Mouse (Mus musculus) gastrocnemius, postnatal 36 days (tissue): ENCODE results near the gene Asb3. TPM values are rescaled to one million over a fixed set of nuclear protein-coding genes. Genes with fewer than 3 reads are reported as not detected.
"Not testable (repeated sequence)": the region's sequence is repeated elsewhere in the genome, so short reads cannot be mapped to it uniquely, and the experiment has no call there.

ENCODE experiments used
- DNase-seq, 2 experiments: peaks; one replicate each; pipeline ENCODE4 v3.0.0; 2022
- intact Hi-C: fragments of 180-260 bp; cut with DNase I; formaldehyde crosslinking; loops from one replicate; pipeline ENCODE4 v1.15.1; 2025
- total RNA-seq, 2 experiments: library from RNA; stranded (reverse); gene quantifications; 2 replicates each; pipeline ENCODE4 v1.2.3; 2021

Gene Asb3
- total RNA-seq, 2 experiments from 2014 or later: 5.5 to 6.7 TPM

DNA sequence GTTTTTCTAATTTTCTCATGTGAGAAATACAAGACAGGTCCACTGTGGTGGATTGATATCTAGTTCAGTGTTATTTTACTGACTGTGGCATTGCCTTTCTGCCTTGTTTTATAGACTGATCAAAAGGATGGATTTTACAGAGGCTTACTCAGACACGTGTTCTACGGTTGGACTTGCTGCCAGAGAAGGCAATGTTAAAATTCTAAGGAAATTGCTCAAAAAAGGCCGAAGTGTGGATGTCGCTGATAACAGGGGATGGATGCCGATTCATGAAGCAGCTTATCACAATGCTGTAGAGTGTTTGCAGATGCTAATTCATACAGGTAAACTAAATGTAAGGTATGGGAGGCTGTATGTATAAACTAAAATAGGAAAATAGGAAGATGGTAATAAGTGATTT, 113.0 kb downstream of the Asb3 start:
- DNase-seq: no peak
- intact Hi-C loops: no loop called here

DNA sequence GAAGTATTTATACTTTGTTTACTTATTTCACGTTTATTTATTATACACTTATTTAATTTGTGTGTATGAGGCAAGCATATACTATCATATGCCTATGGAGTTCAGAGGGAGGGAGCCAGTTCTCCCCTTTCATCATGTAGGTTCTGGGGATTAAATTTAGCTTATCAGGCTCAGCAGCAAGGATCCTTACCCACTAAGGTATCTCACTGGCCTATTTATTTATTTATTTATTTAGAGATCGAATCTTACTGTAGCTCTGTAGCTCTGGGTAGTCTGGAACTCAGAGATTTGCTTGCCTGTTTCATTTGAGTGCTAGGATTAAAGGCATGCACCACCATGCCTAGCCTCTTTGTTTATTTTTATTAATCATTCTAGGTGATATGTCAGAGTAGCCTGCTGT, 113.5 kb downstream of the Asb3 start:
- intact Hi-C loops: no loop called here
- no peak for DNase-seq

DNA sequence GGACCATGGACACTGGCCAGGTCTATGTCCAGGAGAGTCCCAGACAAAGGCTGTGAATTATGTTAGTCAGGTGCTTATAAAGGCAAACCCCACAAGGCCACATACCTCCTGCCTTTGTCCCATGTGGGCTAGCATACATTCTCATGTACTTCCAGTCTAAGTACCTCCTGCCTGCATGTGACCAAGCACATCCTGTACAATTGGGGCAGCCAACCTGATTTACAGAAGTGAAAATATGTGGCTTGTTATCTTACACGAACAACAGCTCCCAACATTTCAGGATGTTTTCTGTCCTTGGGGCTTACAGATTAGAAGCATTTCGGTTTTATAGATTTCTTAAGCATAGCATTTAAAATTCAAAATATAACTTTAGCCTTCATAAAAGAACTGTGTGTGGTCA, 114.8 kb downstream of the Asb3 start:
- intact Hi-C loops: no loop called here
- DNase-seq: no peak

DNA sequence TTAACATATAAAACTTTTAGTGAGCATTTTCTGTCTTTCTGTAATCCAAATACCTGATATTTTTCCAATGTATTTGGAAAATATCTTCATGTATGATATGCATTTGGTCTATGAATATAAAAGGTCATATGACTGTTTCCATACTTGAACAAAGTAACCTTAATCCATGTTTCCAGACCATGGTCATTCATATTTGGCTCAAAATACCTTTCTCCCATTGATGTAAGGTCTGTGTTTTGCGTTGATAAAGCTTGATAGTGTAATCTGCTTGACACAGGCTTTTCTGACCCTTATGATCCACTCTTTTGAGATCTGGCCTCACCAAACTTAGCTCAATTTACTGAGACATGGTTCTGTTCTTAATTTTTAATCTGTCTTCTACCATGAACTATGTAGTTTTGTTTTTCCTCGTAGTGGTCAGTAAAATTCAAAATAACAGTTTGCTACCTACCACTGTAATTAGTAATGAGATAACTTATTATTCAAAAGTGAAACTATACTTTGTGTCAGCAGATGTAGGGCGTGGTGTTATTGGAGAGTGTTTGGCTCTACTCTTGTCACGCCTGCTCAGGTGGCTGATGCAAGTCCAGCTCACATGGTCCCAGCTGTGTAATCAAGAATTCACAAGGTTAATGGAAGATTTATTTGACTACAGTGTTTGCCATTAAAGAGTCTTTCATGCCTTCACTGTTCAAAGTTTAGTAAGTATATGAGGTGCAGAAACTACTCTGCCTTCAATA, 116.1 kb downstream of the Asb3 start:
- DNase-seq: no peak
- intact Hi-C loops: no loop called here

DNA sequence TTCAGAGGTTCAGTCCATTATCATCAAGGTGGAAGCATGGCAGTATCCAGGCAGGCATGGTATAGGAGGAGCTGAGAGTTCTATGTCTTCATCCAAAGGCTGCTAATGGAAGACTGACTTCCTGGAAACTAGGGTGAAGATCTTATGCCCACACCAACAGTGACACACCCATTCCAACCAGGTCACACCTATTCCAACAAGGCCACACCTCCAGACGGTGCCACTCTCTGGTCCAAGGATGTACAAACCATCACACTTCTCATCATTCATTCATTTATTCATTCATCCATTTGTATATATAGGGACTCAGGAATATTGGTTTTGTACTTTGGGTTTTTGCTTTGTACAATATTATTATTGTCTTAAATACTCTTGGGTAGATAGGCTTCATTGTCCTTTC, 124.5 kb downstream of the Asb3 start:
- intact Hi-C loops, DNase-seq: not testable (repeated sequence)

DNA sequence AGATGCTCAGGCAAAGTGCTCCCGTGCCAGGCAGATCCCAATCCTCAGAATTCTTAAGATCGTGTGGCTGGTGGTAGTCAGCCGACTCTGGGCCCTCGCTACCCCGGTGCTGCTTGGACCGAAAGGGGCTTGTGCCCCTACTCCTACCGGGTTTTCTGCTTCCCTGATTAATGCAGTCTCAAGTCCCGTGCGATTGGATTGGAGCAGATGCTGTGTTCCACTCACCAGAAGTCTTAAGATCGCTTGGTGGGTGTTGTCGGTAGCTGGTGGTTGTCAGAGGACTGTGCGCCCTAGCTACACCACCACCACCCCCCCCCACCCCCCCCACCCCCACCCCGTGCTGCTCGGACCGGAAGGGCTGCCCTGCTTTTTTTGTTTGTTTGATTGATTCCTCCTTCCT, 132.2 kb downstream of the Asb3 start:
- intact Hi-C loops: not testable (repeated sequence)

DNA sequence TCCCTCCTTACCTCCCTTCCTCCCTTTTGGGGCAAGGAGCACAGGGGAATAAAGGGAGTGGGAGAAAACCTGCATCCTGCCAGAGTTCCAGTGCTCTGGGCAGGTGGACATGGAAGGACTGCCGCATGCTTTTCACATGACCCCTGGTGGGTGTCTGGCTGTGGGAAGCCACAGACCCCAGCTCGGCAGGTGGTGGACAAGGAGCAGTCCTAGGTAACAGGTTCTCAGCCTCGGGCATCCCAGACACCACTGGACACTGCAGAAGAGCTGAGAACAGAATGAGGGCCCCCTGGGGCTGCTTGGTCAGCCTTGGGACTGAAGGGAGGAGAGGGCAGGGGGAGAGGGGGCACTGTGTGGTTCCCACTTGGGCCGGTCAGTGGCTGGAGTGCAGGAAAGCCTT, 149.7 kb downstream of the Asb3 start:
- DNase-seq: no peak
- intact Hi-C loops: no loop called here

More for the DNA sequence above, 132.2 kb downstream of the Asb3 start:
- not testable (repeated sequence) for DNase-seq

DNA sequence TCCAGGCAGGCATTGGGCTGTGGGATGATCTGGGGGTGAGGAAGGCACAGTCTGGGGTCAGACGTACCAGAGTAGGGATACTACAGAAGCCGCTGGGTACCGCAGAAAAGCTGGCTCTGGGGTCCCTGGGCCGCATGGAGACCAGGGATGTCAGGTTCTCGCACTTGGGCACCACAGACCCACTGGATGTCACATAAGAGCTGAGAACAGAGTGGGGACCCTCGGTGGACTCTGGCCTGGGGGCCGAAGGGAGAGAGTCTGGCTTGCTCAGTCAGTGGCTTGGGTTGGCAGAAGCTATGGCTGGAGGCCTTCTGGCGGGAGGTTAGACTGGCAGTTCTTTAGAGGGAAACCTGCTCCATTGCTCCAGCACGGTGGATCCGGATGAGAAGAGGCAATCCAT, 204.8 kb downstream of the Asb3 start:
- no peak for DNase-seq

DNA sequence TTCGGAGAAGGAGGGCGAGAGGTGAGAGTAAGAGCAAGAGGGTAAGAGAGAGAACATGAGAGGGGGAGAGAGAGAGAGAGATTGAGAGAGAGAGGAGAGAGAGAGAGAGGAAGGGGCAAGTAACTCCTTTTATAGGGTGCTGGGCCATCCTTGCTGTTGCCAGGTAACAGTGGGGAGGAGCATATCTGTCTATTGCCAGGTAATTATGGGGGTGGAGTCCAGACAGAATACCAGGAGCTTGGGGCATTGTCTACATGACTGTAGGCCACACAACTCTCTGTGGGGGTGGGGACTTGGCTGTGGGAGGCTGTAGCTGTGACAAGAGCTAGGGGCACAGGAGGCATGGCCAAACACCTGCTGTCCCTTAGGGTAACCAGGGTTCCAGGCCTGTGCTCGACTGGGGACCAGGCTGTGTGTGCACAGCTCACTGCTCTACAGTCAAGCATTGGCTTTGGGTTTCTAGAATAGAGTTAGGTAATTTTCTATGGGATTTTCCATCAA, 205.3 kb downstream of the Asb3 start:
- DNase-seq: no peak
- intact Hi-C loops: no loop called here

More for the DNA sequence above, 204.8 kb downstream of the Asb3 start:
- intact Hi-C loops: no loop called here

DNA sequence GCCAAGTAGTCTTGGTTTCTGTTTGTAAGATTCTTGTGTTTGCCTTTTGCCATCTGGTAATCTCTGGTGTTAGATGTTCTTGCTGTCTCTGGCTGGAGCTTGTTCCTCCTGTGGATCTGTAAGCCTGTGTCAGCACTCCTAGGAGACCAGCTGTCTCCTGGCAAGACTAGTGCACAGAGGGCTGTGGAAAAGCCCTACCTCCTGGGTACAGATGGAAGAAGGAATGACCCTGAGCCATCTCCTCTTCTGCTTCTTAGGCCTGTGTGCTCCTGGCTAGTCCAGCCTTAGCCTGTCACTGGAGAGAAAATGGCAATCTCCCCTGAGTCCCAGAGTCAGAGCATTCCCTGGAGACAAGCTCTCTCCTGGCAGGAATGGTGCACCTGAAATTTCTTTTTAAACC, 214.3 kb downstream of the Asb3 start:
- intact Hi-C loops, DNase-seq: not testable (repeated sequence)

DNA sequence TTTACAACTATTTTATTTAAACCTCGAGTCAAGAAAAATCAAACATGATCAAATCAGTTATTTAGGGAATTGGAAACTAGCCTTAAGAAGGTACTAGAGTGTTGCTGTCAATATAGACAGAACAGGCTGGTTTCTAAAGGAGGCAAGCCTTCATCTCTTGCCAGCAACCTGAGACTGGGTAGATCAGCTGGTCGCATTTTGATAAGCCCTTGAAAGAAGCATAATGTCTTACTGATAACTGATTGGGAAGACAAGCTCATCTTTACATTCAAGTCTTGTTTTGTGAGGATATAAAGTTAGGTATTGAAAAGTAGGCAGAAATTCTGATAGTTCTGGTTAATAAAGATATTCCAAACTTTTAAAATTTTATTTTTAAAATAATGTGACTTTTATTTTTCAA, 217.0 kb downstream of the Asb3 start:
- no peak for DNase-seq
- intact Hi-C loops: no loop called here

DNA sequence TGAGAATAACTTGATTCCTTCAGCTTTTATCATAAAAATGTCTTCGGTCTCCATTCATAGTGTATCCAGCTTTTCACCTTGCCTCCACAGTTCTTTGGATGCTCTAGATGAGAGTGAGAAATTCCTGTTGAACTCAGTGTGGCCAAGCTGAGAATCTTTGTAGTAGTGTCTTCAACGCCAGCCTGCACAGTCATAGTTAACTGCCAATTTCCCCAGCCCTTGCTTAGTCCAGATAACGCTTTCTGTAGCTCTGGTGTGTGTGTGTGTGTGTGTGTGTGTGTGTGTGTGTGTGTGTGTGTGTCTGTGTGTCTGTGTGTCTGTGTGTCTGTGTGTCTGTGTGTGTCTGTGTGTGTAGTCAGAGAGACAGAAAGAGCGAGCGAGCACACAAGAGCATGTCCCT, 220.1 kb downstream of the Asb3 start:
- intact Hi-C loops: no loop called here
- no peak for DNase-seq

DNA sequence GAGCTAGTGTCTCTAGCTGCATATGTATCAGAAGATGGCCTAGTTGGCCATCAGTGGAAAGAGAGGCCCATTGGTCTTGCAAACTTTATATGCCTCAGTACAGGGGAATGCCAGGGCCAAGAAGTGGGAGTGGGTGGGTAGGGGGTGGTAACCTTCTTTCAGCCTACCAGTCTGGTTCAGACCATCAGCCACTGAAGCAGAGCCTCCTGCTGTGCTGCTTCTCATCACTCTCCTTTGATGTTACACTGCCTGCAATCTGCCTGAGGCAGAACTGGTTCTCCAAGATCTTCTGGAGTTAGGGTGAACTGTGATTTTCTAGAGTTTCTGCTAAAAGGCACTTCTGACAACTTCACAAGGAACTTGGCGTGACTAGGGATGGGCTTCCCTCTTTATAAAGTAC, 241.7 kb downstream of the Asb3 start:
- DNase-seq, intact Hi-C loops: not testable (repeated sequence)

DNA sequence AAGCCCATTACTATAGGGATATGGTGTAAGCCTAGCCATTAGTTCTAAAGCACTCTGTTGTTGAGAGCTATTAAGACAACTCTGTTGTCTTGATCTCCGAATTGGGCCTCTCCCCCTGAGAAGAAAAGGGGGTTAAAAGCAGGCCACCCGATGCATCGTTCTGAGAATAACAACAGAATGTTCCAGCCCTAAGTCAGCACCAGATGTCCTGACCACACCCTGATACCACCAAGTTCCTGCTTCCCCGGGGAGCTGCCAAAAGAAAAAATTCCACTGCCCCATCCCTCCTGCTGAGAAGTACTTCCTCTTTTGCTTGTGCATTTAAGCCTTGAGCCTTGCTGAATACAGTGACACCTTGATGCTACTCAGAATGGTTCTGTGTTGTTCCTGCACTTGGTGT, 248.5 kb downstream of the Asb3 start:
- intact Hi-C loops: not testable (repeated sequence)

DNA sequence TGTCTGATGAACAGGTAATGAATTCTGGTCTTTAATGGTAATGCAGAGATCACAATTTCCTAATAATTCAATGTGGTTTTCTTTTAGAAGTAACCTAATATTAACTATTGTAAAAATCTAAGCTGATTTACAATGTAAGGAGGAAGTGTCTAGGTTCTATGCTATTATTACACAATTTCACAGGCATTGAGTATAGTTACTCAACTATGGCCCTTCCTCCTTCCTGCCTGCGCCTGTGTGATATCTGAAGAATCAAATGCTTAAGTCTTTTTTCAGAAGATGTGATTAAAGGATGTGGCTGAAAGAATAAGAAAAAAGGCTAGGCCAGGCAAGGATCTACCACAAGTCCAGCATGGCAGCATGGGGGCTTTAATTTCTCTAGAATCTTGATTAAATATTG, 249.6 kb downstream of the Asb3 start:
- DNase-seq, intact Hi-C loops: not testable (repeated sequence)

More for the DNA sequence above, 248.5 kb downstream of the Asb3 start:
- not testable (repeated sequence) for DNase-seq

DNA sequence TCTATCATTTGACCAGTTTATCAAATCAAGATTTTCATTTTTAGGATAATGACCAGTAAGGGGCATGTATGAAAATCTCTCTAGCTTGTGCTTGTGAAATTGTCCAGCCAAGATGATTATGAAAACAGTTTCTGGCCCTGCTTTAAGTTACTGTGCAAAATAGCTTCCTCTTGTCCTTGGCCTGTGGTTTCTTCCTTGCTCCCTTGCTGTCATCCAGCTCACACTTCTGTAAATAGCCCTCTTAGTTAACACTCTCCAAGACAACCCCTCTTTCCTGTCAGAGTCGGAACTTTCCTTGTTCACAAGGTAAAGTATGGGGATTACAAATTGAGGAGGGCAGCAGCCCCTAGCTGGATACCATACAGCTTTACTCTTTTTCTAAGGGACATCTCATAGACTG, 253.2 kb downstream of the Asb3 start:
- intact Hi-C loops, DNase-seq: not testable (repeated sequence)

Other genes with a start within 250 kb of the Asb3 start
- gene Acyp2, start 235.8 kb upstream of the Asb3 start, total RNA-seq: 100 to 1,000 TPM; 109 to 127 TPM
- gene Psme4, start 113.7 kb upstream of the Asb3 start, total RNA-seq: 100 to 1,000 TPM; 152 to 161 TPM
- under 1 TPM in 1 of 2 experiments, not detected in 1; 0.07 TPM for gene Gpr75, start 58 bp upstream of the Asb3 start, total RNA-seq
- 10 to 100 TPM; 26.9 to 28.5 TPM for gene Erlec1, start 68.9 kb downstream of the Asb3 start, total RNA-seq
- 10 to 100 TPM; 14.4 to 16.1 TPM for gene Chac2, start 100.9 kb downstream of the Asb3 start, total RNA-seq